Mouse (Mus musculus): ENCODE results near the gene Ell.

GRCm38 (mm10) chr8:70490880-70491495 is 48.3 kb upstream of the Ell start:
- TF ChIP-seq CTCF (IDR thresholded peaks at IDR 0.05; ENCODE audit: extremely low read depth, insufficient read length, insufficient replicate concordance, low read depth, low read length), result no peak
- TF ChIP-seq POLR2A (IDR thresholded peaks at IDR 0.05; ENCODE audit: low read depth, low read length), result no peak

All from small intestine, adult 2 months (tissue).